ENCODE assay signal across 24 mouse cellular contexts in genomic region chr4:95269766-95270165, GRCm38 (mm10).
DNase-seq lines count a peak whose midpoint lies in the region; ATAC-seq and TF ChIP-seq lines count a peak whose summit lies in the region.
"Had no signal": no experiment of that assay in that cellular context is flagged by ENCODE, and none has a peak within 500 bp of the region (broad histone marks: within the 10 kb centered on the region; RNA-seq: fewer than 3 reads in every experiment).

No protein-coding gene starts in this region.

- no peak overlapping the region for H3K9ac ChIP-seq in intestine, embryonic 14.5 days (ENCODE audit: low read length)
- no peak overlapping the region for H3K9ac ChIP-seq in intestine, embryonic 16.5 days (ENCODE audit: low read depth, low read length)
- no peak overlapping the region for H3K9ac ChIP-seq in liver, postnatal 0 days (replicated peaks)
- no peak overlapping the region for H3K9ac ChIP-seq in midbrain, postnatal 0 days (replicated peaks; ENCODE audit: low read length, poor library complexity, severe bottlenecking)
- H3K9ac ChIP-seq: embryonic facial prominence, embryonic 15.5 days; heart, embryonic 13.5 days; hindbrain, embryonic 13.5 days had no signal

- peak; percentile 10 for DNase-seq in intestine, embryonic 14.5 days (ENCODE audit: low spot score)
- no peak for DNase-seq in liver, postnatal 0 days
- DNase-seq in midbrain, postnatal 0 days (ENCODE audit: low spot score): no peak
- DNase-seq in cerebellum, adult 9-10 months: no peak
- DNase-seq: adrenal gland, postnatal 10 days; cerebellum, adult 18-20 months; cerebellum, postnatal 10 days; embryo, embryonic 11 days; gastrocnemius, postnatal 36 days; heart, adult 2 months; heart, postnatal 4 days had no signal

- H3K27ac ChIP-seq in intestine, embryonic 14.5 days (ENCODE audit: low read depth): no peak overlapping the region
- H3K27ac ChIP-seq in intestine, embryonic 16.5 days (ENCODE audit: low read length): no peak overlapping the region
- no peak overlapping the region for H3K27ac ChIP-seq in liver, postnatal 0 days (ENCODE audit: low read depth)
- no peak overlapping the region for H3K27ac ChIP-seq in midbrain, postnatal 0 days (ENCODE audit: low read depth, low read length)
- H3K27ac ChIP-seq: embryonic facial prominence, embryonic 15.5 days; forebrain, embryonic 10.5 days; heart, adult 2 months; heart, embryonic 13.5 days; hindbrain, embryonic 13.5 days; hindbrain, postnatal 0 days had no signal

- no peaks in the 10 kb centered on the region for H3K36me3 ChIP-seq in intestine, embryonic 14.5 days (ENCODE audit: control insufficient read depth, insufficient read depth, low read length)
- no peaks in the 10 kb centered on the region for H3K36me3 ChIP-seq in intestine, embryonic 16.5 days (ENCODE audit: control insufficient read depth, insufficient read depth, low read length)
- no peaks in the 10 kb centered on the region for H3K36me3 ChIP-seq in liver, postnatal 0 days (replicated peaks; ENCODE audit: insufficient read depth, low read length)
- no peaks in the 10 kb centered on the region for H3K36me3 ChIP-seq in midbrain, postnatal 0 days (ENCODE audit: insufficient read depth, low read length)
- H3K36me3 ChIP-seq: embryonic facial prominence, embryonic 15.5 days; forebrain, embryonic 10.5 days; G1E; heart, embryonic 13.5 days; hindbrain, embryonic 13.5 days had no signal

- 0 out of 2 replicates have a peak, but pooled peaks cover 2% of the 10 kb centered on the region for H3K4me1 ChIP-seq in intestine, embryonic 14.5 days (replicated peaks; ENCODE audit: control insufficient read depth, insufficient read depth, low read length)
- no peaks in the 10 kb centered on the region for H3K4me1 ChIP-seq in intestine, embryonic 16.5 days (ENCODE audit: control insufficient read depth, insufficient read depth, low read length)
- peaks cover 4% of the 10 kb centered on the region; the same call in 1 of the 2 replicates for H3K4me1 ChIP-seq in liver, postnatal 0 days (ENCODE audit: insufficient read depth)
- no peaks in the 10 kb centered on the region for H3K4me1 ChIP-seq in midbrain, postnatal 0 days (ENCODE audit: insufficient read depth, low read length)
- H3K4me1 ChIP-seq: embryonic facial prominence, embryonic 15.5 days; forebrain, embryonic 10.5 days; heart, embryonic 13.5 days; hindbrain, embryonic 13.5 days had no signal

- no peak overlapping the region for H3K4me2 ChIP-seq in intestine, embryonic 14.5 days (ENCODE audit: low read length)
- H3K4me2 ChIP-seq in intestine, embryonic 16.5 days (ENCODE audit: low read depth, low read length): no peak overlapping the region
- no peak overlapping the region for H3K4me2 ChIP-seq in liver, postnatal 0 days (ENCODE audit: low read depth, low read length)
- H3K4me2 ChIP-seq in midbrain, postnatal 0 days (ENCODE audit: low read depth, low read length, poor library complexity, severe bottlenecking): no peak overlapping the region
- H3K4me2 ChIP-seq: embryonic facial prominence, embryonic 15.5 days; heart, embryonic 13.5 days; hindbrain, embryonic 13.5 days had no signal

- no peak for ATAC-seq in intestine, embryonic 14.5 days (replicated peaks; ENCODE audit: low FRiP score, low TSS enrichment, low read depth)
- ATAC-seq in intestine, embryonic 16.5 days: no peak
- ATAC-seq in activated CD4-positive, CD25-positive, alpha-beta regulatory T cell, adult 4 months: peak; percentile 53
- ATAC-seq in hematopoietic stem cell, adult 5-6 weeks (replicated peaks in 1 of 2; ENCODE audit: insufficient read depth in 1 of 2, low FRiP score in 2 of 2, low TSS enrichment in 1 of 2, low read depth in 1 of 2, poor library complexity in 2 of 2, severe bottlenecking in 2 of 2): peak; percentile 97 to 98
- peak; percentile 92 for ATAC-seq in megakaryocyte progenitor cell, adult 5-6 weeks (replicated peaks; ENCODE audit: poor library complexity)
- ATAC-seq in liver, postnatal 0 days: no peak
- ATAC-seq in midbrain, postnatal 0 days (ENCODE audit: low FRiP score): no peak
- ATAC-seq: forebrain, embryonic 14.5 days; hindbrain, postnatal 0 days; intestine, postnatal 0 days had no signal

- no peaks in the 10 kb centered on the region for H3K9me3 ChIP-seq in intestine, embryonic 14.5 days (ENCODE audit: control insufficient read depth, low read length)
- H3K9me3 ChIP-seq in intestine, embryonic 16.5 days (ENCODE audit: control insufficient read depth, low read length): no peaks in the 10 kb centered on the region
- no peaks in the 10 kb centered on the region for H3K9me3 ChIP-seq in liver, postnatal 0 days (ENCODE audit: low read length)
- H3K9me3 ChIP-seq in midbrain, postnatal 0 days (ENCODE audit: low read length): no peaks in the 10 kb centered on the region
- H3K9me3 ChIP-seq: embryonic facial prominence, embryonic 15.5 days; forebrain, embryonic 10.5 days; G1E; heart, embryonic 13.5 days; hindbrain, embryonic 13.5 days had no signal

- H3K27me3 ChIP-seq in intestine, embryonic 14.5 days (replicated peaks; ENCODE audit: control insufficient read depth, insufficient read depth, low read length): no peaks in the 10 kb centered on the region
- no peaks in the 10 kb centered on the region for H3K27me3 ChIP-seq in intestine, embryonic 16.5 days (replicated peaks; ENCODE audit: control insufficient read depth, insufficient read depth, low read length)
- H3K27me3 ChIP-seq in liver, postnatal 0 days (ENCODE audit: insufficient read depth, low read length): no peaks in the 10 kb centered on the region
- no peaks in the 10 kb centered on the region for H3K27me3 ChIP-seq in midbrain, postnatal 0 days (ENCODE audit: insufficient read depth, low read length)
- H3K27me3 ChIP-seq: embryonic facial prominence, embryonic 15.5 days; heart, embryonic 13.5 days; hindbrain, embryonic 13.5 days had no signal

- TF ChIP-seq EP300 in liver, postnatal 0 days (IDR thresholded peaks at IDR 0.05; ENCODE audit: low read depth): no peak

- no peak for TF ChIP-seq CTCF in liver, postnatal 0 days (IDR thresholded peaks at IDR 0.05; ENCODE audit: low read depth)
- TF ChIP-seq CTCF in midbrain, postnatal 0 days (IDR thresholded peaks at IDR 0.05): no peak

- H3K4me3 ChIP-seq in intestine, embryonic 14.5 days (ENCODE audit: low read depth, low read length): no peak overlapping the region
- no peak overlapping the region for H3K4me3 ChIP-seq in intestine, embryonic 16.5 days (ENCODE audit: low read length)
- H3K4me3 ChIP-seq in liver, postnatal 0 days (ENCODE audit: low read depth, low read length): no peak overlapping the region
- no peak overlapping the region for H3K4me3 ChIP-seq in midbrain, postnatal 0 days (ENCODE audit: low read depth, low read length)
- H3K4me3 ChIP-seq: embryonic facial prominence, embryonic 15.5 days; erythroblast, embryonic 14.5 days; forebrain, embryonic 10.5 days; heart, adult 2 months; heart, embryonic 13.5 days; hindbrain, embryonic 13.5 days had no signal

Comparison
In these comparisons a context has a peak if more than half of its experiments do, and no peak if none do; other contexts are left out.
1. ATAC-seq: peak in activated CD4-positive, CD25-positive, alpha-beta regulatory T cell, adult 4 months (single experiment), hematopoietic stem cell, adult 5-6 weeks (2 of 2) and megakaryocyte progenitor cell, adult 5-6 weeks (single experiment); none in intestine, embryonic 14.5 days (single experiment), intestine, embryonic 16.5 days (single experiment), liver, postnatal 0 days (single experiment) and midbrain, postnatal 0 days (single experiment).